Comparison of ENCODE assay signal across 14 mouse cellular contexts in the genomic region with DNA sequence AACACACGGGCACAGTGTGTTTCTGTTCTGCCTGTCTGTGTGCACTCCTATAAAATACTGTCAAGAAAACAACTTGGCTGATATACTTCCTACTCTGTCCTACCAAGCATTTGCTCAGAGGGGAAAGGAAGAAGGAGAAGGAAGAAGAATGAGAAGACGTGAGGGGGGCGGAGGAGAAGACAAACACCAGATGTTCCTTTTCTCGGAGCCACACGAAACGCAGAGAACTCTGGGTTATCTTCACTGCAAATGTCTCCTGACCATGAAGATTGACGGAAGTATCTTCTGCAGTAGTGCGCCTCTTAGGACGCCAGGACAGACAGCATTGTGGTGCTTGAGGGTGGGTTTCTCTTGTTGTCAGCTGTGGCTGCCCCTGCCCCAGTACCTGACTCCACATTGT.
DNase-seq lines count a peak whose midpoint lies in the region; ATAC-seq and TF ChIP-seq lines count a peak whose summit lies in the region.
"Had no signal": no experiment of that assay in that cellular context is flagged by ENCODE, and none has a peak within 500 bp of the region (broad histone marks: within the 10 kb centered on the region; RNA-seq: fewer than 3 reads in every experiment).

No protein-coding gene starts in this region.

- peak overlapping the region; percentile 54 for H3K4me2 ChIP-seq in heart, embryonic 14.5 days (ENCODE audit: low read length)
- H3K4me2 ChIP-seq in lung, postnatal 0 days (replicated peaks; ENCODE audit: low read depth, low read length): peak overlapping the region; percentile 41
- H3K4me2 ChIP-seq: forebrain, embryonic 12.5 days had no signal

- intact Hi-C loops in heart, postnatal 10 days (cut with DNase I): no loop called here

- no peak for DNase-seq in heart, postnatal 10 days
- peak; percentile 48 for DNase-seq in lung, postnatal 0 days (ENCODE audit: low spot score)
- no peak for DNase-seq in lung, adult 2 months
- DNase-seq in kidney, postnatal 4 days: peak; percentile 24 to 34
- no peak for DNase-seq in cerebellum, postnatal 25 days
- DNase-seq in thymus, postnatal 4 days: no peak
- DNase-seq: adrenal gland, postnatal 14 days; cerebellum, adult 11-12 months; gastrocnemius, postnatal 14 days; thymus, postnatal 14 days had no signal

- no peak for TF ChIP-seq CTCF in lung, postnatal 0 days (IDR thresholded peaks at IDR 0.05)
- no peak for TF ChIP-seq CTCF in lung, adult 2 months (IDR thresholded peaks at IDR 0.05; ENCODE audit: insufficient read depth, low read length)

- H3K9ac ChIP-seq in heart, embryonic 14.5 days (ENCODE audit: low read length): peak overlapping the region; percentile 45
- no peak overlapping the region for H3K9ac ChIP-seq in lung, postnatal 0 days (replicated peaks; ENCODE audit: low read depth)
- H3K9ac ChIP-seq: forebrain, embryonic 12.5 days had no signal

- no peaks in the 10 kb centered on the region for H3K27me3 ChIP-seq in heart, embryonic 14.5 days (ENCODE audit: control insufficient read depth, insufficient read depth, low read length)
- no peaks in the 10 kb centered on the region for H3K27me3 ChIP-seq in lung, postnatal 0 days (replicated peaks; ENCODE audit: insufficient read depth, low read length)
- H3K27me3 ChIP-seq: forebrain, embryonic 12.5 days; Patski had no signal

- 19% methylated on average over 9 of the region's 9 CpGs for WGBS in heart, embryonic 14.5 days
- WGBS in lung, postnatal 0 days: 40% methylated on average over 9 of the region's 9 CpGs
- WGBS in lung, adult 2 months: 34% methylated on average over 9 of the region's 9 CpGs

- H3K36me3 ChIP-seq in heart, embryonic 14.5 days (ENCODE audit: control insufficient read depth, insufficient read depth, low read length): no peaks in the 10 kb centered on the region
- no peaks in the 10 kb centered on the region for H3K36me3 ChIP-seq in lung, postnatal 0 days (ENCODE audit: insufficient read depth, low read length)
- H3K36me3 ChIP-seq: forebrain, embryonic 12.5 days had no signal

- 0 out of 2 replicates have a peak, but pooled peaks have one; percentile 6 for ATAC-seq in heart, embryonic 14.5 days (ENCODE audit: insufficient number of reproducible peaks, insufficient read depth, low FRiP score, low read depth)
- 0 out of 2 replicates have a peak, but pooled peaks have one; percentile 4 for ATAC-seq in lung, postnatal 0 days
- ATAC-seq: Patski had no signal

- TF ChIP-seq POLR2A in lung, adult 2 months (IDR thresholded peaks at IDR 0.05; ENCODE audit: borderline replicate concordance, extremely low read depth, low read depth, low read length): no peak

- no peak for TF ChIP-seq EP300 in lung, postnatal 0 days (IDR thresholded peaks at IDR 0.05)

- H3K9me3 ChIP-seq in heart, embryonic 14.5 days (ENCODE audit: control insufficient read depth, low read length): no peaks in the 10 kb centered on the region
- no peaks in the 10 kb centered on the region for H3K9me3 ChIP-seq in lung, postnatal 0 days (ENCODE audit: low read length)
- H3K9me3 ChIP-seq: forebrain, embryonic 12.5 days had no signal

- peak overlapping the region in 1 of 2 experiments; percentile 6; a peak in 1 of 4 replicates for H3K4me3 ChIP-seq in heart, embryonic 14.5 days (ENCODE audit: control insufficient read depth in 1 of 2, insufficient read depth in 1 of 2, low read depth in 1 of 2, low read length in 2 of 2)
- H3K4me3 ChIP-seq in lung, postnatal 0 days (ENCODE audit: low read depth, low read length): no peak overlapping the region
- H3K4me3 ChIP-seq in lung, adult 2 months (replicated peaks; ENCODE audit: extremely low read depth, low read depth, low read length): no peak overlapping the region
- H3K4me3 ChIP-seq: forebrain, embryonic 12.5 days had no signal

- peaks cover 21 to 33% of the 10 kb centered on the region in 2 experiments for H3K4me1 ChIP-seq in heart, embryonic 14.5 days (ENCODE audit: control insufficient read depth in 2 of 2, insufficient read depth in 2 of 2, low read length in 2 of 2)
- H3K4me1 ChIP-seq in lung, postnatal 0 days (ENCODE audit: insufficient read depth, low read depth, low read length): peaks cover 9% of the 10 kb centered on the region; the same call in 1 of the 2 replicates
- H3K4me1 ChIP-seq in lung, adult 2 months (ENCODE audit: control insufficient read depth, insufficient read depth, low read length): peaks cover 19% of the 10 kb centered on the region
- H3K4me1 ChIP-seq: forebrain, embryonic 12.5 days had no signal

- peak overlapping the region; percentile 88 to 91 for H3K27ac ChIP-seq in heart, embryonic 14.5 days (replicated peaks in 1 of 2; ENCODE audit: control insufficient read depth in 1 of 2, insufficient read depth in 1 of 2, low read depth in 2 of 2, low read length in 2 of 2)
- 0 out of 2 replicates have a peak overlapping the region, but pooled peaks have one; percentile 64 for H3K27ac ChIP-seq in lung, postnatal 0 days (ENCODE audit: low read length)
- H3K27ac ChIP-seq: forebrain, embryonic 12.5 days; macrophage had no signal

Comparison
In these comparisons a context has a peak if more than half of its experiments do, and no peak if none do; other contexts are left out.
1. DNase-seq: peak in lung, postnatal 0 days (single experiment) and kidney, postnatal 4 days (2 of 2); none in heart, postnatal 10 days (0 of 2), lung, adult 2 months (single experiment), cerebellum, postnatal 25 days (0 of 2) and thymus, postnatal 4 days (single experiment).